Mouse (Mus musculus): Measurements from ENCODE around the gene Zfp112. TPM values are rescaled to one million over a fixed set of nuclear protein-coding genes. Genes with fewer than 3 reads are reported as not detected.

Zfp112 gene
- total RNA-seq, 2 experiments from 2014 or later, result 10.4 to 13.9 TPM

DNA sequence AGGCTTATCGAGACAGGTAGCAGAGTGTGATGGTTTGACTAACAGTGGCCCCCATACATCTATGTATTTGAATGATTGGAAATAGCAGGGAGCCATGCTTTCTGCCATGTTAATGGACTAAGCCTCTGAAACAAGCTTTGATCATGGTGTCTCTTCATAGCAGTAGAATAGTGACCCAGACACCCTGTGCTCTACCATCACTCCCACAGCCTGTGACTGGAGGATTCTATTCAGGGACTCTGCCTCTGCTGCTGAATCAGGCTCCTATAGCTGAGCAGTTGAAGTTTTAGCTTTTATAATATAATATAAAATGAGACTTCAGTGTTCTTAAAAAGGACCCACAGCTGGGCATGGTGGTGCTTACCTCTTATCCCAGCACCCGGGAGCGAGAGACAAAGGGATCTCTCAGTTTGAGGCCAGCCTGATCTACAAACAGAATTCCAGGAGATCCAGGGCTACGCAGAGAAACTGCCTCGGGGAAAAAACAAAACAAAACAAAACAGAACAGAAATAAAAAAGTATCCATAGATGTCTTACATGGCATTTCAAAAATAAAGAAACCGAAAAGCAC is 21.4 kb downstream of the Zfp112 start:
- DNase-seq (ENCODE audit: low spot score in 2 of 2), result no peak
- TF ChIP-seq CTCF (conservative IDR thresholded peaks at IDR 0.05), result no peak
- Histone ChIP-seq H3K27ac (peak overlapping the region; percentile 89), H3K4me3 (peak overlapping the region; percentile 83)

DNA sequence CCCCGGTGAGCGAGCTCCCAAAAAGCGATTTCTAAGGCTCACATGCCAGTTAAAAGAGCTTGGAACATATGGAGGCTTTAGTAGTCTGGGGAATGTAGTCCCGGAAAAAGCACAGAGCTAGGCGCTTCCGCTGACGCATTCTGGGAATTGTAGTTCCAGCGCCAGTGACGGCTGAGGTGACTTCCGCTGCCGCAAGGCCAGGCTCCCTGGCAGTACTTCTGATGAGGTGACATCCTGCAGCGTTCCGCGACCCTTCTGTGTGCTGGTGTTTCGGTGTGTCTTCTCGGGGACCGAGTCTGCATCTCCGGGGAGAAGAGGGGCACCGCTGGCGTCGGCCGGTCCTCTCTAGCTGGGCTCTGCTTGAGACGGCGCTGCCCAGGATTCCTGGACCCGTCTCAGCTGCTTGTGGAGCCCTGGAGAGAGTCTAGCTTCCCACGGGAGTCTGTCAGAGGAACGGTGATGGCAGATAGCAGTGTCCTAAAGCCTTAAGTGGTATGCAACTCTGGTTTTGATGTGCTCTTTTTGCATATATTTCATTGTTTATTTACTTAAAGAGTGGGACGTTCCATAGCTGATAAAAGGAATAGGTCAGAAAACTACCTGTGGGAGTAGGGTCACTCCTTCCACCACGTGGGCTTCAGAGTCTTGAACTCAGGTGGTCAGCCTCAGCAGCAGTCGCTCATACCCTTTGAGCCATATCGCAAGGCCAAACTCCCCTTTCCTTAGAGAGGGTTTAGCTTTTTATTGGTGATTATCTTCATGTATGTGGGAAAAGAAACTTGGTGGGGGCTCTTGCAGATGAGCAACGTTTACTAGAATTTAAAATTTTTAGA is 22.1 kb downstream of the Zfp112 start, which contains the start of gene Zfp235:
TSS of gene Zfp235 (plus strand) at position 174 of the 833 bp plus-strand sequence.
- H3K27ac ChIP-seq, result peak within 1 kb of the TSS; percentile 89
- peak within 1 kb of the TSS; percentile 83 for H3K4me3 ChIP-seq
- peak; percentile 89 to 93 for DNase-seq (ENCODE audit: low spot score in 2 of 2)
- TF ChIP-seq CTCF (conservative IDR thresholded peaks at IDR 0.05), result no peak

DNA sequence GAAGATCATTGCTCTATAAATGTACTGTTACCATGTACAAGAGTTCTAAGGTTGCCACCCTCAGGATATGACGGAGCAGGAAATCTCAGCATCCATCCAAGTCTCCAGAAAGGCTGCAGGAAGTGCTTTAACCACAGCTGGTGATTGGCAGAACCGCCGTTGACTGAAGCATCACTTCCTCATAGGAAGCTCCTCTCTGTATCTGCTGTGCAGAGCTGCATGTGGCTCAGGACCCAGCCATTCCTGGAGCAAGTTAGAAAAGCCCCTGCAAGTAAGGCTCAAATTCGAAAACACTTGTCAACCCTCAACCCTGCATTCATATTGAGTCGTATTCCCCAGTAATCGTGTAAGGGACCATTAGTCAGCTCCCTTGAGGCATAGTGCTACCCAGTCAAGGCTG is 30.5 kb downstream of the Zfp112 start:
- no peak for DNase-seq (ENCODE audit: low spot score in 2 of 2)
- no peak for TF ChIP-seq CTCF (conservative IDR thresholded peaks at IDR 0.05)
- H3K4me3 ChIP-seq, result no peak overlapping the region
- H3K27ac ChIP-seq, result no peak overlapping the region

DNA sequence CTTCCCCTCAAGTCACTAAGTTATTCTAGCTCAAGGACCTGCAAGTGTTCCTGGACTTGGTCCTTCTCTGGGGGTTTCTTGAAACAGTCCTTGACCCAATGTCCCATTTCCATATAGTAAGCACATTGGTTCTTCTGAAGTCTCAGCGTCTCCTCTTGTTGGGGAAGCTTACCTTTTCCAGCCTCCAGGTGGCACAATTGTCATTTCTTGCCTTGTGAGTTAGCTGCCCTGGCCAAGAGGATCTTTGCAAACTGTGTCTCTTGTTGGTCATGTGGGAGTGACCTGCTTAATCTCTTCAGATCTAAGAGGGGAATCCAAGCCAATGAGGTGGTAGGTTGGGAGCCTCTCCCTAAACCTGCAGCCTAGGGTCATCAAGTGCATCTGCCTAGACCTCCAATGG is 41.2 kb downstream of the Zfp112 start:
- DNase-seq (ENCODE audit: low spot score in 2 of 2), result no peak
- TF ChIP-seq CTCF (conservative IDR thresholded peaks at IDR 0.05), result peak; percentile 51
- H3K27ac ChIP-seq, result no peak overlapping the region
- no peak overlapping the region for H3K4me3 ChIP-seq

DNA sequence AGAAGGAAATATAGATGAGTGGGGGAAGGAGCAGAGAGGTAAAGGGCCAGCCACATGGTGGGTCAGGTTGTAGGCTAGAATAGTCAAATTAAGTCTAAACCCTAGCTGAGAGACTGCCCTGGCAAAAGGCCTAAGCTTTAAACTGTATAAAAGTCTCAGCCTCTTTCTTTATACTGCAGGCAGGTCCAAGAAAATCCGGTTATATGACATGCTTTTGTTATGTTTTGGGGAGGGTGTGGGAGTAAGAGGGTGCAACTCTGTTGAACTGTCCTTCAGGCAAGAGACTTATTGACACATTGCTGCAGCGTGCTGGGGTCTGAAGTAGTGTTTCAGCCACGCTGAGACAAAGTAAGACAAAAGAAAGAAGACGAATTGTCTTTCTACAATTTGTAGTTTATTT is 60.1 kb downstream of the Zfp112 start:
- Histone ChIP-seq H3K4me3 (no peak overlapping the region), H3K27ac (no peak overlapping the region)
- DNase-seq (ENCODE audit: low spot score in 2 of 2), result no peak
- TF ChIP-seq CTCF (conservative IDR thresholded peaks at IDR 0.05), result no peak

DNA sequence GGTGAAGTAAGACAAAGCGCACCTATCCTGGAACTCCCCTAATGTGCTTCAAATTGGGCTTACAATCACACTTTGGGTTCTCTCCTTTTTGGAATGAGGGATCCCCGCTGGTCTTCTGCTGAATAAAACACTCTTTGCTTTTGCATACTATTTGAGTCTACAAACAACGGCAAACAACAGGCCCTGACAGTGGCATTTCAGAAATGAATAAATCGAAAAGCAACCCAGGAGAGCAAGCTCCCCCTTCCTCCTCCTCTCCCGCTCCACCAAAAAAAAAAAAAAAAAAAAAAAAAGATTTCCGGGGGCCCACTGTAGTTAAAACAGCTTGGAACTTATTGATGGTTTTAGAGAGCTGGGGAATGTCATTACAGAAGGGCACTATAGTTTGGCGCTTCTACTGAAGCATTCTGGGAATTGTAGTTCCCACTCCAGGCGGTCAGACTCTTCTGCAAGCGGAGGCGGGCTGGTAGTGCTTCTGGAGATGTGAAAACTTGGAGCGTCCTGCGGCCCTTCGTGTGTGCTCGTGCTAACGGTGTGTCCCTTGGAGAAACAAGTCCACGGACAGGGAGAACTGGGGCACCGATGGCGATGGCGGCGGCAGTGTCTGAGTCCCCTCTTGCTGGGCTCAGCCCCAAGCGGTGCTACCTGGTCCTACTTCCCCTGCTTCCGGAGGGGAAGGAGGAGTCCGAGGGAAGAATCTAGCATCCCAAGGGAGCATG is 62.7 kb downstream of the Zfp112 start, which contains the start of gene Zfp114:
TSS of gene Zfp114 (plus strand) at position 443 of the 719 bp plus-strand sequence.
- Histone ChIP-seq H3K4me3 (peak within 1 kb of the TSS; percentile 74), H3K27ac (peak within 1 kb of the TSS; percentile 94)
- peak; percentile 77 to 79 for DNase-seq (ENCODE audit: low spot score in 2 of 2)
- TF ChIP-seq CTCF (conservative IDR thresholded peaks at IDR 0.05), result peak; percentile 51

DNA sequence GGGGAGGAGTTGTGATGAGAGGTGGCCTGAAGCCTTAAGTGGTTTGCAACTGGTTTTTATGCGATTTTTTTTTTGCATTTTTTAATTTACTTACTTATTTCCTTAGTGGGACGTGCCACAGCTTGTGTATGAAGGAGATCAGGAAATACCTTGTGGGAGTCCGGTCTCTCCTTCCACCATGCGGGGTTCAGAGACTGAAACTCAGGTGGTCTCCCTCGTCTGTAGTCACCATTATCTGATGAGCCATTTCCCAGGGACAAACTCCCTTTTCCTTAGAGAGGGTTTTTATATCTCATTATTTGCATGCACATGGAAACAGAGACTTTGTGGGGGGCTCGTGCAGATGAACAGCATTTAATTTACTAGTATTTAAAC is 63.2 kb downstream of the Zfp112 start:
- Histone ChIP-seq H3K27ac (peak overlapping the region; percentile 94), H3K4me3 (peak overlapping the region; percentile 74)
- no peak for TF ChIP-seq CTCF (conservative IDR thresholded peaks at IDR 0.05)
- DNase-seq (ENCODE audit: low spot score in 2 of 2), result no peak

Other genes with a start within 250 kb of the Zfp112 start
- not detected for gene Vmn1r177, start 245.9 kb upstream of the Zfp112 start, total RNA-seq (2021)
- not detected for gene Vmn1r178, start 220.3 kb upstream of the Zfp112 start, total RNA-seq (2021)
- gene Vmn1r179, start 185.3 kb upstream of the Zfp112 start, total RNA-seq (2021), result not detected
- gene Vmn1r180, start 161.7 kb upstream of the Zfp112 start, total RNA-seq (2021), result not detected
- not detected for gene Vmn1r181, start 137.7 kb upstream of the Zfp112 start, total RNA-seq (2021)
- not detected for gene V1rd19, start 110.6 kb upstream of the Zfp112 start, total RNA-seq (2021)
- not detected for gene Vmn1r183, start 59.1 kb upstream of the Zfp112 start, total RNA-seq (2021)
- gene Zfp180, start 30.4 kb upstream of the Zfp112 start, total RNA-seq (2021), result 10 to 100 TPM; 44.0 to 45.5 TPM
- 10 to 100 TPM; 21.1 to 21.8 TPM for gene Zfp235, start 21.9 kb downstream of the Zfp112 start, total RNA-seq (2021)
- 1 to 10 TPM; 3.4 to 4.3 TPM for gene Zfp114, start 62.7 kb downstream of the Zfp112 start, total RNA-seq (2021)
- 10 to 100 TPM; 11.0 TPM for gene Zfp111, start 99.1 kb downstream of the Zfp112 start, total RNA-seq (2021)
- gene Zfp109, start 125.2 kb downstream of the Zfp112 start, total RNA-seq (2021), result 1 to 10 TPM; 8.6 TPM
- 1 to 10 TPM; 8.0 to 8.6 TPM for gene Zfp108, start 142.5 kb downstream of the Zfp112 start, total RNA-seq (2021)
- gene Zfp93, start 158.1 kb downstream of the Zfp112 start, total RNA-seq (2021), result 10 to 100 TPM; 14.8 to 15.2 TPM
- 10 to 100 TPM; 21.6 to 24.2 TPM for gene Zfp61, start 188.9 kb downstream of the Zfp112 start, total RNA-seq (2021)
- gene Zfp94, start 204.4 kb downstream of the Zfp112 start, total RNA-seq (2021), result 10 to 100 TPM; 16.6 to 17.5 TPM
- gene Tescl, start 221.6 kb downstream of the Zfp112 start, total RNA-seq (2021), result not detected
- gene Lypd5, start 236.9 kb downstream of the Zfp112 start, total RNA-seq (2021), result not detected

Data from layer of hippocampus, adult 2 months (tissue).